In the genomic region with DNA sequence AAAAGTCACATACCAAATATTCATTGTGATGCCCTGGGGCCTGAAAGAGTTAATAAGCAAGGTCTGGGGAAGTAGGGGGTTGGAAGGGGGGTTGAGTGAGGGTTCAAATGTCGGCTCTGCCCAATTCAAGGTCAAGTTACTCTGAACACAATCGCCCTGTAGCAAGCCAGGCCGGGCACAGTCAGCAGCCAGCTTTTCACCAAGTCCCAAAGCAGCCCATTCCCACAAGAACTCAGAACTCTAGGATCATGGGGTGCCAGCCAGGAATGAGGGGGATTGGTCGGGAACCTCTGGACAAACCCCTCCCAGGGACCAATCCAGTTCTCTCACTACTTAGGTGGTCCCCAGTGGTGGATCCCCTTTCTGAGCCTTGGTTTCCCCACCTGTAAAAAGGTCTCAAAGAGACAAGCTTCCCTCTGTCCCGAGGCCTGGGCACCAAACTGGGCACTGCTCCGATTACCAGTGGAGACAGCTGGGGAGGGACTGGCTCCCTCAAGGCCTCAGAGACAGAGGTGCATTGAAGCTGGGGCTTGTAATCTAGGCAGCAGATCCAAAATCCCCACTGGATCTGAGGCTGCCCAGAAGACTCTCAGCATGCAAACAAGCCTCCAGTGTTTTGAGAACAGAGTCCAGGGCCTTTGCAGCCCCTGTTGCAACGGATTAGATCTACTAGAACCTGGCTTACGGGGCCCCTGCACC, we compare ENCODE assay signal across 1 mouse cellular context.
TF ChIP-seq lines count a peak whose summit lies in the region.

No protein-coding gene starts in this region.

TF ChIP-seq in ES-E14, 5 proteins besides CTCF, POLR2A, EP300 and RAD21:
- TF ChIP-seq ZC3H11A (IDR thresholded peaks at IDR 0.05; ENCODE audit: borderline replicate concordance, low read depth, low read length) (no peak), MAFK (IDR thresholded peaks at IDR 0.05; ENCODE audit: insufficient read depth, low read depth, low read length) (no peak), ZNF384 (IDR thresholded peaks at IDR 0.05; ENCODE audit: low read depth, low read length) (no peak), CHD2 (IDR thresholded peaks at IDR 0.05; ENCODE audit: low read depth, low read length) (no peak), HCFC1 (IDR thresholded peaks at IDR 0.05; ENCODE audit: borderline replicate concordance, insufficient read depth, low read length) (no peak)
